In genomic region chrX:152656609-152656939, GRCm38 (mm10) we compare ENCODE assay signal across 19 mouse cellular contexts.
DNase-seq lines count a peak whose midpoint lies in the region; ATAC-seq and TF ChIP-seq lines count a peak whose summit lies in the region.
"Had no signal": no experiment of that assay in that cellular context is flagged by ENCODE, and none has a peak within 500 bp of the region (broad histone marks: within the 10 kb centered on the region; RNA-seq: fewer than 3 reads in every experiment).

No protein-coding gene starts in this region.

- no peak for TF ChIP-seq CTCF in hindbrain, postnatal 0 days (IDR thresholded peaks at IDR 0.05; ENCODE audit: low read depth)

- peak; percentile 46 for ATAC-seq in frontal cortex, adult (ENCODE audit: low TSS enrichment)
- no peak for ATAC-seq in forebrain, embryonic 14.5 days
- ATAC-seq in hindbrain, postnatal 0 days = no peak
- ATAC-seq: activated CD4-positive, CD25-positive, alpha-beta regulatory T cell, adult 4 months had no signal

- H3K79me2 ChIP-seq in myocyte (ENCODE audit: control insufficient read depth, insufficient read depth) = no peaks in the 10 kb centered on the region

- no peak for TF ChIP-seq POLR2A in myocyte (IDR thresholded peaks at IDR 0.05; ENCODE audit: insufficient read length, low read depth)

- H3K27ac ChIP-seq in forebrain, embryonic 14.5 days (ENCODE audit: low read depth, low read length) = peak overlapping the region; percentile 48; the same call in 1 of the 2 replicates
- peak overlapping the region; percentile 36; the same call in 1 of the 2 replicates for H3K27ac ChIP-seq in hindbrain, postnatal 0 days
- H3K27ac ChIP-seq: gastrocnemius, adult 2 months; liver, embryonic 15.5 days; stomach, postnatal 0 days had no signal

- H3K9ac ChIP-seq in forebrain, embryonic 14.5 days (ENCODE audit: low read length) = no peak overlapping the region
- H3K9ac ChIP-seq in hindbrain, postnatal 0 days (replicated peaks; ENCODE audit: low read length) = no peak overlapping the region
- H3K9ac ChIP-seq: liver, embryonic 15.5 days had no signal

- no peak overlapping the region for H3ac ChIP-seq in myocyte (ENCODE audit: control insufficient read depth, insufficient read length)

- no peaks in the 10 kb centered on the region for H3K9me3 ChIP-seq in forebrain, embryonic 14.5 days (replicated peaks; ENCODE audit: control insufficient read depth, low read length)
- no peaks in the 10 kb centered on the region for H3K9me3 ChIP-seq in hindbrain, postnatal 0 days (ENCODE audit: low read length)
- H3K9me3 ChIP-seq: liver, embryonic 15.5 days had no signal

- 79% methylated on average over 2 of the region's 2 CpGs for WGBS in forebrain, embryonic 14.5 days
- WGBS in hindbrain, postnatal 0 days = 75% methylated on average over 2 of the region's 2 CpGs

- no peaks in the 10 kb centered on the region for H3K36me3 ChIP-seq in forebrain, embryonic 14.5 days (ENCODE audit: control insufficient read depth, insufficient read depth, low read length)
- no peaks in the 10 kb centered on the region for H3K36me3 ChIP-seq in hindbrain, postnatal 0 days (ENCODE audit: insufficient read depth, low read length)
- H3K36me3 ChIP-seq in myocyte (ENCODE audit: control insufficient read depth, insufficient read depth) = no peaks in the 10 kb centered on the region
- H3K36me3 ChIP-seq: liver, embryonic 15.5 days had no signal

- peaks cover 4% of the 10 kb centered on the region; the same call in 1 of the 2 replicates for H3K4me1 ChIP-seq in forebrain, embryonic 14.5 days (ENCODE audit: control insufficient read depth, insufficient read depth, low read length)
- no peaks in the 10 kb centered on the region for H3K4me1 ChIP-seq in hindbrain, postnatal 0 days (ENCODE audit: insufficient read depth, low read length)
- H3K4me1 ChIP-seq: liver, embryonic 15.5 days had no signal

- DNase-seq in frontal cortex, postnatal 25 days (ENCODE audit: low spot score in 2 of 2) = no peak
- DNase-seq in forebrain, embryonic 14.5 days (ENCODE audit: low spot score) = no peak
- DNase-seq in hindbrain, postnatal 0 days (ENCODE audit: low spot score) = no peak
- DNase-seq in spleen, adult 12 weeks (ENCODE audit: low spot score) = no peak
- no peak for DNase-seq in adrenal gland, postnatal 36 days
- DNase-seq in adrenal gland, postnatal 10 days = no peak
- DNase-seq: gastrocnemius, adult 2 months; heart, adult 18-20 months; heart, postnatal 10 days; kidney, adult 18-20 months; kidney, postnatal 36 days; left cerebral cortex, postnatal 4 days; lung, postnatal 14 days; thymus, postnatal 25 days had no signal

- H3K4me3 ChIP-seq in forebrain, embryonic 14.5 days (ENCODE audit: low read depth, low read length) = no peak overlapping the region
- H3K4me3 ChIP-seq in hindbrain, postnatal 0 days (ENCODE audit: low read length) = no peak overlapping the region
- no peak overlapping the region for H3K4me3 ChIP-seq in myocyte
- H3K4me3 ChIP-seq: gastrocnemius, adult 2 months; liver, embryonic 15.5 days had no signal

- H3K27me3 ChIP-seq in forebrain, embryonic 14.5 days (replicated peaks; ENCODE audit: control insufficient read depth, insufficient read depth, low read length) = 0 out of 2 replicates have a peak, but pooled peaks cover 3% of the 10 kb centered on the region
- H3K27me3 ChIP-seq in hindbrain, postnatal 0 days (ENCODE audit: insufficient read depth, low read length) = no peaks in the 10 kb centered on the region; the same call in 1 of the 2 replicates
- no peaks in the 10 kb centered on the region for H3K27me3 ChIP-seq in myocyte (ENCODE audit: control insufficient read depth, insufficient read depth, insufficient read length)

- H3K4me2 ChIP-seq in forebrain, embryonic 14.5 days (ENCODE audit: low read length) = 0 out of 2 replicates have a peak overlapping the region, but pooled peaks have one; percentile 25
- no peak overlapping the region for H3K4me2 ChIP-seq in hindbrain, postnatal 0 days (ENCODE audit: low read depth, low read length)
- peak overlapping the region; percentile 1 for H3K4me2 ChIP-seq in myocyte (ENCODE audit: low read depth)
- H3K4me2 ChIP-seq: liver, embryonic 15.5 days had no signal

TF ChIP-seq in myocyte, 11 proteins besides CTCF, POLR2A, EP300 and RAD21:
- TF ChIP-seq TCF3 (IDR thresholded peaks at IDR 0.05; ENCODE audit: insufficient read length, low read depth) (no peak), MYOG (IDR thresholded peaks at IDR 0.05; ENCODE audit: control insufficient read depth in 1 of 3, insufficient read depth in 1 of 3, insufficient read length in 2 of 3, low read depth in 2 of 3) (no peak), USF1 (IDR thresholded peaks at IDR 0.05; ENCODE audit: low read depth) (no peak), REST (IDR thresholded peaks at IDR 0.05; ENCODE audit: insufficient read depth, insufficient read length) (no peak), SRF (IDR thresholded peaks at IDR 0.05; ENCODE audit: control insufficient read depth, insufficient read length, low read depth) (no peak), POLR2AphosphoS2 (IDR thresholded peaks at IDR 0.05; ENCODE audit: insufficient read length, low read depth) (no peak), TCF12 (IDR thresholded peaks at IDR 0.05; ENCODE audit: insufficient read depth, poor library complexity, severe bottlenecking) (no peak)
